Mouse (Mus musculus) midbrain, embryonic 12.5 days (tissue): Measurements from ENCODE around the gene Gga2. TPM values are rescaled to one million over a fixed set of nuclear protein-coding genes. Genes with fewer than 3 reads are reported as not detected.

Experiments
- ATAC-seq: fragments of 200-750 bp; cut with Nextera tagmentation; 2 replicates; pipeline ENCODE4 v1.8.0; 2017; ENCODE audit warnings: low read depth, moderate TSS enrichment, moderate library complexity; ENCODE audit not compliant: low FRiP score
- H3K27ac ChIP-seq: fragments of 300-500 bp; sonication (generic); replicated peaks from 2 replicates; pipeline ENCODE4 v1.5.1; 2016; ENCODE audit warnings: mild to moderate bottlenecking
- H3K27me3 ChIP-seq: fragments of 300-500 bp; sonication (generic); 2 replicates; pipeline ENCODE4 v1.6.1; 2016; ENCODE audit warnings: mild to moderate bottlenecking
- H3K36me3 ChIP-seq: fragments of 300-500 bp; sonication (generic); 2 replicates; pipeline ENCODE4 v1.6.1; 2016
- H3K4me1 ChIP-seq: fragments of 300-500 bp; sonication (generic); 2 replicates; pipeline ENCODE4 v1.6.1; 2016
- H3K4me2 ChIP-seq: fragments of 300-500 bp; sonication (generic); replicated peaks from 2 replicates; pipeline ENCODE4 v1.6.1; 2016; ENCODE audit warnings: mild to moderate bottlenecking, moderate library complexity
- H3K4me3 ChIP-seq: fragments of 300-500 bp; sonication (generic); 2 replicates; pipeline ENCODE4 v1.5.1; 2016; ENCODE audit warnings: mild to moderate bottlenecking
- H3K9ac ChIP-seq: fragments of 300-500 bp; sonication (generic); replicated peaks from 2 replicates; pipeline ENCODE4 v1.6.1; 2016; ENCODE audit warnings: mild to moderate bottlenecking, moderate library complexity
- H3K9me3 ChIP-seq: fragments of 300-500 bp; sonication (generic); 2 replicates; pipeline ENCODE4 v1.6.1; 2016; ENCODE audit warnings: mild to moderate bottlenecking
- WGBS: fragments of 180-500 bp; shearing (Covaris S2); methylation state at CpG from one replicate; pipeline ENCODE4 v1.1.7; 2016; 5-methylcytosine and 5-hydroxymethylcytosine counted together
- polyA plus RNA-seq: library from polyadenylated mRNA; unstranded; fragments of >200 nt; fragmentation: Nextera tagmentation; extraction: Ambion mirVana; gene quantifications from 2 replicates; pipeline ENCODE4 v1.2.1, GENCODE M21; 2016

Gene Gga2
- polyA plus RNA-seq, 1 experiment from 2014 or later = 76.5 TPM

GRCm38 (mm10) chr7:122044106-122044505, 23.1 kb upstream of the Gga2 start:
- H3K27ac ChIP-seq = no peak overlapping the region
- no peak for ATAC-seq
- H3K4me2 ChIP-seq = no peak overlapping the region
- no peaks in the 10 kb centered on the region for H3K4me1 ChIP-seq
- H3K36me3 ChIP-seq = peaks cover 49% of the 10 kb centered on the region
- no peaks in the 10 kb centered on the region for H3K9me3 ChIP-seq
- WGBS = 90% methylated on average over 8 of the region's 8 CpGs
- no peak overlapping the region for H3K4me3 ChIP-seq
- no peaks in the 10 kb centered on the region for H3K27me3 ChIP-seq
- H3K9ac ChIP-seq = no peak overlapping the region

GRCm38 (mm10) chr7:122034348-122034747, 13.3 kb upstream of the Gga2 start:
- Histone ChIP-seq H3K4me2 (no peak overlapping the region), H3K4me1 (no peaks in the 10 kb centered on the region), H3K9ac (no peak overlapping the region), H3K27me3 (no peaks in the 10 kb centered on the region), H3K4me3 (no peak overlapping the region), H3K9me3 (no peaks in the 10 kb centered on the region), H3K27ac (no peak overlapping the region), H3K36me3 (peaks cover 20% of the 10 kb centered on the region)
- ATAC-seq = no peak
- 41% methylated on average over 2 of the region's 2 CpGs for WGBS

GRCm38 (mm10) chr7:122033371-122033770, 12.3 kb upstream of the Gga2 start:
- H3K4me3 ChIP-seq = no peak overlapping the region
- 75% methylated on average over 3 of the region's 3 CpGs for WGBS
- H3K27me3 ChIP-seq = no peaks in the 10 kb centered on the region
- no peak for ATAC-seq
- peaks cover 13% of the 10 kb centered on the region for H3K36me3 ChIP-seq
- H3K9ac ChIP-seq = no peak overlapping the region
- no peak overlapping the region for H3K4me2 ChIP-seq
- H3K4me1 ChIP-seq = no peaks in the 10 kb centered on the region
- H3K27ac ChIP-seq = no peak overlapping the region
- no peaks in the 10 kb centered on the region for H3K9me3 ChIP-seq

- Histone ChIP-seq H3K27ac (no peak overlapping the region), H3K9me3 (no peaks in the 10 kb centered on the region), H3K4me3 (no peak overlapping the region), H3K4me2 (no peak overlapping the region), H3K36me3 (no peaks in the 10 kb centered on the region), H3K27me3 (no peaks in the 10 kb centered on the region), H3K9ac (no peak overlapping the region), H3K4me1 (peaks cover 26% of the 10 kb centered on the region)
- WGBS = 97% methylated on average over 2 of the region's 2 CpGs
- ATAC-seq = no peak
These were observed 1.1 kb upstream of the Gga2 start for GRCm38 (mm10) chr7:122022131-122022530.

- WGBS = 1% methylated on average over 6 of the region's 6 CpGs
- no peaks in the 10 kb centered on the region for H3K27me3 ChIP-seq
- no peaks in the 10 kb centered on the region for H3K9me3 ChIP-seq
- H3K4me2 ChIP-seq = peak overlapping the region; percentile 78
- H3K4me1 ChIP-seq = peaks cover 40% of the 10 kb centered on the region
- H3K9ac ChIP-seq = peak overlapping the region; percentile 82
- H3K4me3 ChIP-seq = peak overlapping the region; percentile 79
- peak; percentile 32 for ATAC-seq
- peak overlapping the region; percentile 89 for H3K27ac ChIP-seq
- no peaks in the 10 kb centered on the region for H3K36me3 ChIP-seq
These were observed 752 bp downstream of the Gga2 start for GRCm38 (mm10) chr7:122020273-122020666.

- Histone ChIP-seq H3K27me3 (no peaks in the 10 kb centered on the region), H3K36me3 (no peaks in the 10 kb centered on the region), H3K9ac (no peak overlapping the region; the same call in 1 of the 2 replicates), H3K4me2 (peak overlapping the region; percentile 78), H3K9me3 (no peaks in the 10 kb centered on the region), H3K4me1 (peaks cover 45% of the 10 kb centered on the region), H3K27ac (no peak overlapping the region), H3K4me3 (peak overlapping the region; percentile 79)
- 89% methylated on average over 7 of the region's 7 CpGs for WGBS
- no peak for ATAC-seq
These were observed 2.0 kb downstream of the Gga2 start for GRCm38 (mm10) chr7:122018978-122019377.

- H3K4me2 ChIP-seq = peak overlapping the region; percentile 78
- no peak overlapping the region for H3K9ac ChIP-seq
These were observed 2.8 kb downstream of the Gga2 start for GRCm38 (mm10) chr7:122018247-122018646.

GRCm38 (mm10) chr7:122015734-122016133, 5.3 kb downstream of the Gga2 start:
- peak overlapping the region; percentile 37; the same call in 1 of the 2 replicates for H3K9ac ChIP-seq
- peaks cover 15% of the 10 kb centered on the region for H3K36me3 ChIP-seq

More at GRCm38 (mm10) chr7:122018247-122018646, 2.8 kb downstream of the Gga2 start:
- no peak overlapping the region for H3K27ac ChIP-seq
- H3K36me3 ChIP-seq = no peaks in the 10 kb centered on the region
- no peaks in the 10 kb centered on the region for H3K27me3 ChIP-seq
- no peaks in the 10 kb centered on the region for H3K9me3 ChIP-seq
- 0 out of 2 replicates have a peak overlapping the region, but pooled peaks have one; percentile 79 for H3K4me3 ChIP-seq
- WGBS = 74% methylated on average over 3 of the region's 3 CpGs
- H3K4me1 ChIP-seq = peaks cover 45% of the 10 kb centered on the region
- no peak for ATAC-seq

GRCm38 (mm10) chr7:122015105-122015504, 5.9 kb downstream of the Gga2 start:
- no peak overlapping the region for H3K9ac ChIP-seq
- no peaks in the 10 kb centered on the region for H3K27me3 ChIP-seq
- 51% methylated on average over 8 of the region's 8 CpGs for WGBS
- no peaks in the 10 kb centered on the region for H3K9me3 ChIP-seq
- H3K4me1 ChIP-seq = peaks cover 43% of the 10 kb centered on the region
- peak overlapping the region; percentile 23 for H3K4me2 ChIP-seq
- H3K27ac ChIP-seq = peak overlapping the region; percentile 58
- ATAC-seq = no peak
- no peak overlapping the region for H3K4me3 ChIP-seq
- peaks cover 21% of the 10 kb centered on the region for H3K36me3 ChIP-seq

More at GRCm38 (mm10) chr7:122015734-122016133, 5.3 kb downstream of the Gga2 start:
- Histone ChIP-seq H3K4me2 (peak overlapping the region; percentile 23), H3K4me1 (peaks cover 45% of the 10 kb centered on the region), H3K9me3 (no peaks in the 10 kb centered on the region), H3K4me3 (no peak overlapping the region), H3K27me3 (no peaks in the 10 kb centered on the region), H3K27ac (peak overlapping the region; percentile 58)
- WGBS = 63% methylated on average over 10 of the region's 10 CpGs
- no peak for ATAC-seq

GRCm38 (mm10) chr7:122012949-122013348, 8.1 kb downstream of the Gga2 start:
- 89% methylated on average over 10 of the region's 10 CpGs for WGBS
- Histone ChIP-seq H3K9me3 (no peaks in the 10 kb centered on the region), H3K27me3 (no peaks in the 10 kb centered on the region), H3K4me3 (no peak overlapping the region), H3K36me3 (peaks cover 40% of the 10 kb centered on the region), H3K4me1 (peaks cover 22% of the 10 kb centered on the region), H3K9ac (no peak overlapping the region), H3K27ac (no peak overlapping the region), H3K4me2 (no peak overlapping the region)
- no peak for ATAC-seq

- Histone ChIP-seq H3K4me1 (peaks cover 22% of the 10 kb centered on the region), H3K9me3 (no peaks in the 10 kb centered on the region), H3K27ac (no peak overlapping the region), H3K27me3 (no peaks in the 10 kb centered on the region), H3K9ac (no peak overlapping the region), H3K4me2 (no peak overlapping the region), H3K36me3 (peaks cover 46% of the 10 kb centered on the region), H3K4me3 (no peak overlapping the region)
- WGBS = 90% methylated on average over 4 of the region's 4 CpGs
- no peak for ATAC-seq
These were observed 8.7 kb downstream of the Gga2 start for GRCm38 (mm10) chr7:122012370-122012769.

- Histone ChIP-seq H3K9me3 (no peaks in the 10 kb centered on the region), H3K4me2 (no peak overlapping the region), H3K27ac (no peak overlapping the region), H3K36me3 (peaks cover 86% of the 10 kb centered on the region), H3K27me3 (no peaks in the 10 kb centered on the region), H3K4me1 (no peaks in the 10 kb centered on the region), H3K9ac (no peak overlapping the region), H3K4me3 (no peak overlapping the region)
- WGBS = 74% methylated on average over 8 of the region's 8 CpGs
- no peak for ATAC-seq
These were observed 20.6 kb downstream of the Gga2 start for GRCm38 (mm10) chr7:122000396-122000795.

GRCm38 (mm10) chr7:121995961-121996360, 25.1 kb downstream of the Gga2 start:
- Histone ChIP-seq H3K4me1 (no peaks in the 10 kb centered on the region), H3K9ac (no peak overlapping the region), H3K27ac (no peak overlapping the region), H3K27me3 (no peaks in the 10 kb centered on the region), H3K36me3 (peaks cover 92% of the 10 kb centered on the region), H3K4me3 (no peak overlapping the region), H3K4me2 (no peak overlapping the region), H3K9me3 (no peaks in the 10 kb centered on the region)
- WGBS = 93% methylated on average over 5 of the region's 5 CpGs
- ATAC-seq = no peak
